Mouse (Mus musculus) erythroblast, embryonic 14.5 days (primary cell): ENCODE measurements around the gene Tgfbr3.

Experiments used
- GATA1 ChIP-seq: IDR thresholded peaks from 2 replicates; pipeline ENCODE4 v1.6.1; 2012; ENCODE audit warnings: low read length, inconsistent platforms, mixed read lengths
- TAL1 ChIP-seq: IDR thresholded peaks from 3 replicates; pipeline ENCODE4 v1.6.1; 2012; ENCODE audit warnings: low read length, inconsistent platforms, mixed read lengths

DNA sequence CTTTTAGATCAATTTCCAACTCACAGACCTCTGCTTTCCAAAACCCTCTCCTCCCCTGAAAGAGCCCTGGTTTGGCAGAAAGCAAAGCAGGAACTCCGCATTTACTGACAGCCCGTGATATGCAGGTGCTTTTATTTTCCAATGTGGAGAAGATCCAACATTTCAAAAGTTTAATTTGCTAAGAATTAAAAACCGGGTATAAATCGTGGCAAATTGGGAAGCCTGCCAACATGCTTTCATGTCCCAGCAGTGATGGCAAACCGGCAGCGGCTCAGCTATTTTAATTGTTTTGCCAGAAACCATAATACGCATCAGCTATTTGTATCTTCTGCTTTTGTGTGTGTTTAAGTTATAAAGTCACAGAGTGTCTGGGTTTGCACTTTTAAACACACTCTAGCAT is 162.9 kb downstream of the Tgfbr3 start:
- no peak for TF ChIP-seq TAL1
- TF ChIP-seq GATA1 = no peak
